Mouse (Mus musculus): ENCODE measurements around the gene Cd9.

Gene Cd9

GRCm38 (mm10) chr6:125432522-125432921 lies 62.1 kb downstream of the Cd9 start:
- DNase-seq = no peak

- no peak for DNase-seq
These were observed 63.6 kb downstream of the Cd9 start for GRCm38 (mm10) chr6:125430982-125431381.

GRCm38 (mm10) chr6:125430358-125430958 lies 64.1 kb downstream of the Cd9 start:
- DNase-seq = no peak

GRCm38 (mm10) chr6:125429741-125430140 lies 64.8 kb downstream of the Cd9 start:
- DNase-seq = no peak

GRCm38 (mm10) chr6:125426383-125427360 lies 67.9 kb downstream of the Cd9 start:
- peak; percentile 87 for DNase-seq

GRCm38 (mm10) chr6:125425205-125426090 lies 69.1 kb downstream of the Cd9 start:
- no peak for DNase-seq

GRCm38 (mm10) chr6:125424156-125424555 lies 70.4 kb downstream of the Cd9 start:
- peak; percentile 55 for DNase-seq

GRCm38 (mm10) chr6:125423507-125423906 lies 71.1 kb downstream of the Cd9 start:
- DNase-seq = no peak

GRCm38 (mm10) chr6:125423099-125423498 lies 71.5 kb downstream of the Cd9 start:
- DNase-seq = no peak

GRCm38 (mm10) chr6:125422051-125422822 lies 72.4 kb downstream of the Cd9 start:
- DNase-seq = peak; percentile 78

- no peak for DNase-seq
These were observed 74.0 kb downstream of the Cd9 start for GRCm38 (mm10) chr6:125420458-125421063.

GRCm38 (mm10) chr6:125418744-125419143 lies 75.8 kb downstream of the Cd9 start:
- peak; percentile 78 for DNase-seq

GRCm38 (mm10) chr6:125413326-125413725 lies 81.3 kb downstream of the Cd9 start:
- DNase-seq = no peak

GRCm38 (mm10) chr6:125411661-125412060 lies 82.9 kb downstream of the Cd9 start:
- no peak for DNase-seq

GRCm38 (mm10) chr6:125410995-125411547 lies 83.5 kb downstream of the Cd9 start:
- DNase-seq = no peak

GRCm38 (mm10) chr6:125410551-125410950 lies 84.0 kb downstream of the Cd9 start:
- DNase-seq = no peak

Measured in kidney, postnatal 14 days (tissue).